Mouse (Mus musculus): Measurements from ENCODE around the gene St6galnac6. TPM values are rescaled to one million over a fixed set of nuclear protein-coding genes. Genes with fewer than 3 reads are reported as not detected.

The St6galnac6 gene
- polyA plus RNA-seq, 1 experiment, result 24.7 TPM

DNA sequence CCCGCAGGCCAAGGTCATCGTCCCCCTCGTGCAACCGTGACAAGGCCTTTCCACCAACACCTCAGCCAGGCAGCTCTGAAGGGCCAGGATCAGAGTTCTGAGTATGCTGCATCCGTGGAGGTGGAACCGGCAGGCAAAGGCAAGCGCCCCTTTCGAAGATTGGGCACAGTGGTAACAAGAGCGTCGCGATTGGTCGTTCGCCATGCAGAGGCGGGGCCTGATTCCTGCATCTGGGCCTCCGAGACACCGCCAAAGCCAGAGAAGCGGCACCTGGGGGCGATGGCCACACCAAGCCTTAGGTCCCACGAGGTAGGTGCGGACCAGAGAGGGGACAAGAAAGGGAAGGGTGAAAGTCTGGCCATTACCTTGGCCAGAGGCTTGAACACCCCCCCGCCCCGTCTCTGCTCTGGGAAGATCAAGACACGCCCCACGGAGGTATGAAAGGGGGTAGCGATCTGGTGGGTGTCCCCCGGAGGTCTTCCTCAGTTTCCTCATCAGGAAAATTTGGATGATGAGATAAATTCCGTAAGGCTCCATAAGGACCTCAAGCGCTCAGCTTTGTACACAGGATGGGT lies 23.8 kb upstream of the St6galnac6 start, which contains the start of gene 9430097D07Rik:
9430097D07Rik (minus strand) TSS at position 99 of the 575 bp plus-strand sequence.
- Histone ChIP-seq H3K27ac (ENCODE audit: control insufficient read depth, insufficient read depth, low read depth, low read length) (no peak within 1 kb of the TSS), H3K36me3 (ENCODE audit: control insufficient read depth, insufficient read depth, low read length) (no peaks in the 10 kb centered on the region), H3K4me3 (ENCODE audit: control insufficient read depth, low read depth, low read length) (peak within 1 kb of the TSS; percentile 86), H3K27me3 (ENCODE audit: control insufficient read depth, insufficient read depth, low read length) (peaks cover 2% of the 10 kb centered on the region), H3K4me1 (ENCODE audit: control insufficient read depth, insufficient read depth, low read length) (peaks cover 4% of the 10 kb centered on the region)
- TF ChIP-seq CTCF (IDR thresholded peaks at IDR 0.05; ENCODE audit: control insufficient read depth, insufficient read depth, insufficient replicate concordance, low read depth, low read length), result no peak
- TF ChIP-seq POLR2A (IDR thresholded peaks at IDR 0.05; ENCODE audit: control insufficient read depth, low read depth, low read length), result no peak

DNA sequence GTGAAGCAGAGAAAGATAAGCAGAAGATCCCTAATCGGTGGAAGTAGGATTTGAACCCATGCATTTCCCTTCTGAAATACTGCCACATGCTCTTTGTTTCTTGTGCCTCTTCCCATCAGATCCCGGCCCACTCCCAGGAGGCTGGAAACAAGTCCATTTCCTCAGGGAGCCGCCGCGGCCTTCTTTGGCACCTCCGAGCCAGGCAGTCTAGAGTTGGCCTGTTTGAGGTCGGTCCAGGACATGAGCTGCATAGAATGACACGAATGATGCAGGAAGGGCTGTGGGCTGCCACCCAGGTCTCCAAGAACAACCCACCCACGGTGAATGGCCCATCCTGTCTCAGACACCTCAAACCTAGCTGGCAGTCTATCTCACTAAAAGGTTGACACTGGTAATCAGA lies 23.0 kb upstream of the St6galnac6 start:
- Histone ChIP-seq H3K27ac (ENCODE audit: control insufficient read depth, insufficient read depth, low read depth, low read length) (no peak overlapping the region), H3K27me3 (ENCODE audit: control insufficient read depth, insufficient read depth, low read length) (peaks cover 2% of the 10 kb centered on the region), H3K4me3 (ENCODE audit: control insufficient read depth, low read depth, low read length) (peak overlapping the region; percentile 86), H3K4me1 (ENCODE audit: control insufficient read depth, insufficient read depth, low read length) (no peaks in the 10 kb centered on the region; the same call in 1 of the 2 replicates), H3K36me3 (ENCODE audit: control insufficient read depth, insufficient read depth, low read length) (no peaks in the 10 kb centered on the region)
- TF ChIP-seq CTCF (IDR thresholded peaks at IDR 0.05; ENCODE audit: control insufficient read depth, insufficient read depth, insufficient replicate concordance, low read depth, low read length) (no peak), POLR2A (IDR thresholded peaks at IDR 0.05; ENCODE audit: control insufficient read depth, low read depth, low read length) (no peak)

DNA sequence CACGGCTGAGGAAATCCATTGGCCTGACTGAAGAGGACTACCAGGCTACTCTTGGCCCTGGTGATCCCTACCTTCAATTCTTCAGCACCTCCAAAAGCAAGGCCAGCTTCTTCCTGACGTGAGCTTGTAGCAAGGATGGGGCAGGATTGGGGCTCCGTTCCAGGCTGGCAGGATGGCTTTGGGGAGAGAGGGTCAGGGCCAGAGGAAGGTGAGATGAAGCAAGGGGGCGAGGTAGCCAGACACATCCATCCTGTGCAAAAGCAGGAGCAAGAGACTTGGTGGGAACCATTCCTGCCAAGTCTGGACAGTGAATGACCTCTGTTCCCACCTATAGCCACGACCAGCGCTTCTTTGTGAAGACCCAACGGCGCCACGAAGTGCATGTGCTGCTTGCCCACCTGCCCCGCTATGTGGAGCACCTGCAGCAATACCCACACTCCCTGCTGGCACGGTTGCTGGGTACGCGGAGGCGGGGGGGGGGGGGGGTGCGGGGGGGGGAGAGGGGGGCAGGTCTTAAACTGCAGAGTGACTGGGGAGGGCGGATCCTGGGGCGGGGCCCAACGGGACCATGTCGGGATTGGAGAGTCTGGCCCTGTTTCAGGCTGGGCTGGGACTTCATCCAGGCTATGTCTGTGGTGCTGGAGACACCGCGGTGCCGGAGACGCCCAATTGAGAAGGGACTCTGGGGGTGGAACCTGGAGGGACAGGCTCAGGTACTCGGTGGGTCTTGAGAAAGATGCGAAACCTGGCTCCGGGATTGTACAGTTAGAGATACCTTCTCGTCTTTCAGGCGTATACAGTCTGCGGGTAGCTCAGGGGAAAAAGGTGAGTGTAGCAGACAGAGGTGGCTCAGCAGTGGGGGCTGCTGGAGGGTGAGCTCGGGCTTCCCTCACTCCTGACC lies 21.1 kb upstream of the St6galnac6 start:
- TF ChIP-seq CTCF (IDR thresholded peaks at IDR 0.05; ENCODE audit: control insufficient read depth, insufficient read depth, insufficient replicate concordance, low read depth, low read length) (no peak), POLR2A (IDR thresholded peaks at IDR 0.05; ENCODE audit: control insufficient read depth, low read depth, low read length) (no peak)
- H3K27me3 ChIP-seq (ENCODE audit: control insufficient read depth, insufficient read depth, low read length), result peaks cover 2% of the 10 kb centered on the region
- H3K36me3 ChIP-seq (ENCODE audit: control insufficient read depth, insufficient read depth, low read length), result no peaks in the 10 kb centered on the region
- H3K4me1 ChIP-seq (ENCODE audit: control insufficient read depth, insufficient read depth, low read length), result peaks cover 3% of the 10 kb centered on the region
- no peak overlapping the region for H3K27ac ChIP-seq (ENCODE audit: control insufficient read depth, insufficient read depth, low read depth, low read length)
- H3K4me3 ChIP-seq (ENCODE audit: control insufficient read depth, low read depth, low read length), result peak overlapping the region; percentile 46

DNA sequence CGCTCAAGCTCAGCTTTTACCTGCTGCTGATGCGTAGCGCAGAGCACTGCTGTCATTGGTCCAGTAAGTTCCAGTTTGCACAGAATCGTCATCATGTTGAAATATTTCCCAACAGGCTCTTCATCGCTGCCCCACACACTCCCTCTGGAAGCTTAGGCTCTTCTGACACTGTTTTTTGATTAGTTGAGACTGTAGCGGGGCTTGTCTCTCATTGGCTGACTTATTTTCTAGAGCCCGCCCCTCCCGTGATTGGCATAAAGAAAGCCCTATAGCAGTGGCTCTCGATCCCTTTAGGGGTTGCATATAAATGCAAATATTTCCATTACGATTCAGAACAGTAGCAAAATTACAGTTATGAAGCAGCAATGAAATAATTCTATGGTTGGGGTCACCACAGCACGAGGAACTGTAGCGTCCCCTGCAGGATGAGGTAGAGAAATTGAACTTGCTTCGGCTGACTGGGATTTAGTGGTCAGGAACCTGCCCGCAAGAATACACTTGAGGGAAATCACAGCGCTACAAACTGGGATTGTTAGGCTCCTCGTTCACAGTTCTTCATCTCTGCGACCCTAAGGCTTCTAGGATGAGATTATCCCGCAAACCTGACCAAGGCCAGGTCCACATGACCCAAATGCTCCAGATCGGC lies 17.9 kb upstream of the St6galnac6 start:
- Histone ChIP-seq H3K27me3 (ENCODE audit: control insufficient read depth, insufficient read depth, low read length) (no peaks in the 10 kb centered on the region), H3K27ac (ENCODE audit: control insufficient read depth, insufficient read depth, low read depth, low read length) (no peak overlapping the region), H3K4me1 (ENCODE audit: control insufficient read depth, insufficient read depth, low read length) (peaks cover 3% of the 10 kb centered on the region), H3K36me3 (ENCODE audit: control insufficient read depth, insufficient read depth, low read length) (no peaks in the 10 kb centered on the region), H3K4me3 (ENCODE audit: control insufficient read depth, low read depth, low read length) (no peak overlapping the region)
- TF ChIP-seq CTCF (IDR thresholded peaks at IDR 0.05; ENCODE audit: control insufficient read depth, insufficient read depth, insufficient replicate concordance, low read depth, low read length) (no peak), POLR2A (IDR thresholded peaks at IDR 0.05; ENCODE audit: control insufficient read depth, low read depth, low read length) (no peak)

DNA sequence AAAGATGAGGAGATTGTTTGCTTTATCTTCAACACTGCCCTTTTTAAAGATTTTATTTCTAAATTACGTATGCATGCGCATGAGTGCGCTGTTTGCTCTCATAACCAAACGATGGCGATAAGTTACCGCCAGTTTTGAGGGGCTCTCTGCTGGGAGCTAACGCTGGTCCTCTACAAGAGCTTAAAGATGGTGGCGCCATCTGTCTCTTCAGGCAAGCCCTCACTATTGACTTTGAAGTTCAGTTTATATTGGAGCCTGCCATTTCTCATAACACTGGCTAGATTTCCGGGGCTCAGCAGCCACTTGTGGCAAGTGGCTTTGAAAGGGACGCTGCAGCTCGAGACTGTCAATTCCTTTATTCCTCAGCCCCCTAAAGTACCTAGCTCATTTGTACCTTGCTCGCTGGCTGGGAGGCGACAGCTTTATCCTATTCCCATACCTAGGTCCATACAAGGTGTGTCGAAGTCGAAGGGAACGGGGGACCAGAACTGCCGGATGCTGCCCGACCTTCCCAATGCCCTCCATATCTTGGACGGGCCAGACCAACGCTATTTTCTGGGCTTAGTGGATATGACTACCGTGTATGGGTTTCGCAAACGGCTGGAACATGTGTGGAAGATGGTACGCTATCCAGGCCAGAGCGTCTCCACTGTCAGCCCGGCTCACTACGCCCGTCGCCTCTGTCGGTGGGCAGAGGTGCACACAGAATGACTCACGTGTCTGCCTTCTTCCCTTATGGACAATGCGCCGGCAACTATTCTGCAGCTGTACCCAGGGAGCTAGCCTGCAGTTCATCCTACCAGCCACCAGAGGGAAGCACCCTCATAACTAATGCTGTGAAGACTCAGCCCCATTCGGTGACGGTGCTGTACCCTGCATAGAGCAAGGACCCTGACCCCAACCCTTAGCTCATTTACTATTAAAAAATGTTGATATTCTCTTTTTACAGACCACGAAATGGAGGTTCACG lies 16.4 kb upstream of the St6galnac6 start:
- Histone ChIP-seq H3K27ac (ENCODE audit: control insufficient read depth, insufficient read depth, low read depth, low read length) (no peak overlapping the region), H3K36me3 (ENCODE audit: control insufficient read depth, insufficient read depth, low read length) (no peaks in the 10 kb centered on the region), H3K27me3 (ENCODE audit: control insufficient read depth, insufficient read depth, low read length) (no peaks in the 10 kb centered on the region)

DNA sequence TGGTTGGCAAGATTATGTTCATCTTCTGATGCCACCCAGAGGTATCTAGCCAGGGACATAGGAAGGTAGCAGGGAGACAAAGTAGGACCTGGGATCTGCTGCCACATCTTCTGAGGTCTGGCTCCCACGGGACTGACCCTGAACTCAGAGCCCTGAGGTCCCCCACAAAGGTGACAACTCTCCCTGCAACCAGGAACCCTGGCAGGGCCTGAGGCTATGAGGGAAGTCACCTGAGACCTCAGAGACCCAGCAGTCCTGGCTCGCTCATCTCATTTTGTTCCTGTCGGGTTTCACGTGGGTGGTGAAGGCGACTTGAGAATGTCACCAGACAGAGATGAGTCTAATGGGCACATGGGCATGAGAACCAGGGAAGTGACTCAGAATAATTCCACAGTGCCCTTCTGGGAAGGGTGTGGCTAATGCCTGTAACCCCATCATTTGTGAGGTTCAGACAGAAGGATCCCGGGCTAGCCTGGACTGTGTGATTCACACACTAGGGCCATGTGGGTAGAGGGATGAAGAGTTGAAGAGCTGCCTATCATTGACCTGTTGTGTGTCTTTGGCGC lies 14.3 kb upstream of the St6galnac6 start:
- H3K4me1 ChIP-seq (ENCODE audit: control insufficient read depth, insufficient read depth, low read length), result peaks cover 6% of the 10 kb centered on the region
- no peak overlapping the region for H3K27ac ChIP-seq (ENCODE audit: control insufficient read depth, insufficient read depth, low read depth, low read length)
- H3K27me3 ChIP-seq (ENCODE audit: control insufficient read depth, insufficient read depth, low read length), result no peaks in the 10 kb centered on the region
- no peaks in the 10 kb centered on the region for H3K36me3 ChIP-seq (ENCODE audit: control insufficient read depth, insufficient read depth, low read length)
- no peak for TF ChIP-seq POLR2A (IDR thresholded peaks at IDR 0.05; ENCODE audit: control insufficient read depth, low read depth, low read length)
- TF ChIP-seq CTCF (IDR thresholded peaks at IDR 0.05; ENCODE audit: control insufficient read depth, insufficient read depth, insufficient replicate concordance, low read depth, low read length), result no peak
- H3K4me3 ChIP-seq (ENCODE audit: control insufficient read depth, low read depth, low read length), result no peak overlapping the region

More for the DNA sequence above, 16.4 kb upstream of the St6galnac6 start:
- Histone ChIP-seq H3K4me3 (ENCODE audit: control insufficient read depth, low read depth, low read length) (peak overlapping the region; percentile 37), H3K4me1 (ENCODE audit: control insufficient read depth, insufficient read depth, low read length) (peaks cover 6% of the 10 kb centered on the region)
- TF ChIP-seq CTCF (IDR thresholded peaks at IDR 0.05; ENCODE audit: control insufficient read depth, insufficient read depth, insufficient replicate concordance, low read depth, low read length), result peak; percentile 98; the same call in 1 of the 2 replicates
- no peak for TF ChIP-seq POLR2A (IDR thresholded peaks at IDR 0.05; ENCODE audit: control insufficient read depth, low read depth, low read length)

Measured in testis, adult 2 months (tissue).